Mouse (Mus musculus): Measurements from ENCODE around the gene Ptprs.
A peak's percentile ranks its signal among the peaks of the same experiment; 100 is the strongest.

Ptprs gene

GRCm38 (mm10) chr17:56418304-56418703 lies 58.0 kb downstream of the Ptprs start:
- DNase-seq: no peak

GRCm38 (mm10) chr17:56414785-56415184 lies 61.5 kb downstream of the Ptprs start:
- DNase-seq: no peak

GRCm38 (mm10) chr17:56413113-56413512 lies 63.2 kb downstream of the Ptprs start:
- DNase-seq: no peak

GRCm38 (mm10) chr17:56411437-56411836 lies 64.8 kb downstream of the Ptprs start:
- DNase-seq: no peak

DNA sequence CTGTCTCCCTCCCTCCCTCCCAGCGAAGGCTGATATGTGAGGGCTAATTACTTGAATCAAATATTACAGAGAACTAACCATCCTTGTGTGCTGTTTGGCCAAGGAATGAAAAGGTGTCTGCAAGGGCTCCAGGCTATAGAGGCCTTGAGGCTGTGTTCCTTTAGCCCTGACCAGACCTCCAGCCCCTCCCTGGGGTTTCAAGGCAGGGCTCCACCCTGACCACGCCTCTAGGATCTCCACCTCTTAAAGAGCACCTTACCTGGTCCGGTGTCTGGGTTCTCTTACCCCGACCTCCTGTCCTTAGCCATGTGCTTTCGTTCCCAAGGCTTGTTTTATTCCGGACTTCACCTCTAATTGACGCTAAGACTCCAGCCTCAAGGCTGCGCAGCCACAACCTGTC lies 66.5 kb downstream of the Ptprs start:
- no peak for DNase-seq

- DNase-seq: no peak
Measured at GRCm38 (mm10) chr17:56408965-56409625, 67.2 kb downstream of the Ptprs start.

DNA sequence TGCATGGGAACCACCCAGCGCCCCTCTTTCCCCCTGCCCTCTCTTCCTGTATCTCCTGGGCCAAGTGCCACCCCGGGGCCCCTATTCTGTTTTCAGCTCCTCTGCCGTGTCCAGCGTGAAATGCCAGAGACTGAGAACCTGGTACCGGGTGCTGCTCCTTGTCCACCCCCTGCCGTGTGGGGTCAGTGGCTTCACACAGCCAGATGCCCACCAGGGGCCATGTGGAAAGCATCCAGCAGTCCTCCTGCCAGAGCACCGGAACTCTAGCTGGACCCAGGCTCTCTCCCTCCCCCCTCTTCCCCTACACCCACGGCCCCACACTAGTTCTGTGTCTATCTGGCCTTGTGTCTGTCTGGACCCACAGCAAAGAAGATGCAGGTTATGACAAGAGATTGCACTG lies 68.9 kb downstream of the Ptprs start:
- DNase-seq: no peak

GRCm38 (mm10) chr17:56406878-56407277 lies 69.4 kb downstream of the Ptprs start:
- no peak for DNase-seq

DNA sequence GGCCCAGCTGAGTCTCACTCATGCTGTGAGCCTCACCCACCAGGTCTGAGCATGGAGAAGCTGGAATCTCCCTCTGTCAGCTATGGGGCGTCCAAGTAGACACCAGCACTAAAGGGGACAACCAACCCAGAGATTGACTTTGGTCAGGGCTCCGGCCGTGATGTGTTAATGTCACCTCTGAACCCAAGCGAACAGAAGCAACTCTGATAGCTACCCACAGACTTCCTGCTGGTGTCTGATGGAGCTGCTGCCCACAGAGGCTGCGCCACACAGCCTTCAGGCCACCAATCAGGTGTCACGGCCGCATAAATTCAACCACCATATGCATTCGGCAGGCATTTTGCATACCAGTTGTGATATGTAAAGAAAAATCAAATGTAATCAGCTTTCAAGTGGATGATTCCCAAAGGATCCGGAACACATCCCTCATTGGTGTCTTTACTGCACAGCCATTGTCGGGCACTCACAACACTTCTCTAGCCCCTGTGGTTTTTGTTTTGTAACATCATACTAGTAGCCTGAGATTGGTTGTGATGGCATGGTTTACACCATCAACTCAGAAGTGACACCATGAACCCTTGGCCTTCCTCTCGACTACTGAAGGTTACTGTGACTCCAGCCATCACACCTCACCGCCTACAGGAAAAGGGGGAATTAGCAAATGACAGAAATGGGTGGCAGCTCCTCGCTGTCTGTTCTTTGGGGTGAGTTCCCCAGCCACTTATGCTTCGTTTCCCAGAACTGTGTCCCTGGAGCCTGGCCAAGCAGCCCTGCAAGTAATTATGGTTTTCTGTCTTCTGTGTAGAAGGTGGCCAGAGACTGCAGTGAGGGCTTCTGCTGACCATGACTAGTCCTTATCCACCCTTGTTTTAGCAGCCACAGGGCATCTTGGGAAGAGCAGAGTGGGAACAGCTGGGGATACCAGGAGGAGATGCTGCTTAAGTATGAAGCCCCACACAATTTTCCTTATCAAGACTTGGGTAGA lies 70.1 kb downstream of the Ptprs start:
- DNase-seq: peak; percentile 54

- DNase-seq: no peak
Measured at GRCm38 (mm10) chr17:56405341-56405740, 70.9 kb downstream of the Ptprs start.

DNA sequence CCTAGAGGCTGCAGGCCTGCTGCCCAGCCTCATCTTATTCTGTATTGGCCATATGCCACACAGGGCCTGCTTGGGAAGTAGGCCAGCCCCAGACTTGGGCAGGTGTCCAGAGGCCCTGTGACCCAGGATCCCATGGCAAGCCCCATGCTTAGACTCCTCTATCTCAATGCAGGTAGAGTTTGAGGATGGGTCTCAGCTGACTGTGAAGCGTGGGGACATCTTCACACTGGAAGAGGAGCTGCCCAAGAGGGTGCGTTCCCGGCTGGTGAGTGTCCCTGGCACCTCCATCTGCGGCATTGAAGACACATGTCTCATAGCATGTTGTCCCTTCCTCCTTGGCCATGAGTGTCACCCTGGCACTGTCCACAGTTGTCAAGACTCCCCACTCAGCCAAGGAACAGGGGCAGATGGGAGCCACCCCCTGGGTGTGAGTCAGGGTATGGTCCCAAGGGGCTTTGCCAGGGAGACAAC lies 75.2 kb downstream of the Ptprs start:
- DNase-seq: no peak

DNA sequence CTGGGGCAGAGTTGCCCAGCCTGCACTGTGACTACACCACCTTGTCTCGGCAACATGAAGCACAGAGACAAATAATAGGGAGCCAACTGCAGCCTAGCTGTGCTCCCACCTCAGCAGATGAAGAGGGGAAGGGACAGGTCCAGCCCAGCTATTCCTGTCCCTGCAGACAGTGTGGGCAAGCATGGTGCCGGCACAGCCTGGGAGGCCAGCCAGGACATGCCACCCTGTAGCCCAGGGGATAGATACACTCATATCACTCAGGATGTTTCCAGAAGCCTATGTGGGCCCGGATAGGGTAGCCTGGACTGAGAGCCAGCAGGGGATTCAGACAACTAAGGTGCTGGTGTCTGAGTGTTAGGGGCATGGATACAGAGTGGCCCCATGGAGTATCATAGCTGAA lies 76.1 kb downstream of the Ptprs start:
- DNase-seq: no peak

DNA sequence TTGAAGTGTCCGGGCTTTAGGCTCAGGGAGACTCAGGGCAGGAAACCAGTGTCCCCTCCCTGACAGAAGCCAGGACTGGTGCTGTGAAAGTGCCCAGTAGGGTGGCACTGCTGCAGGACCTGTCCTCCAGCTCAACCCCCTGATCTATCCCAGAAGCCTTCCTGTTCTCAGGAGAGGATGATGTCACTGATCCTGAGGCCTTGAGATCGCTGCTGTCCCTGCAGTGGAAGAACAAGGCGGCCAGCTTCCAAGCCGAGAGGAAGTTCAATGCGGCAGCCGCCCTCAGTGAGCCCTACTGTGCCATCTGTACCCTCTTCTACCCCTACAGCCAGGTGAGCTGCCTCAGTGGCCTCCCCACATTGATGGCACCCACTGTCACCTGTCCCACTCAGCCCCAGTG lies 80.2 kb downstream of the Ptprs start:
- DNase-seq: no peak

GRCm38 (mm10) chr17:56393889-56394288 lies 82.4 kb downstream of the Ptprs start:
- no peak for DNase-seq

DNA sequence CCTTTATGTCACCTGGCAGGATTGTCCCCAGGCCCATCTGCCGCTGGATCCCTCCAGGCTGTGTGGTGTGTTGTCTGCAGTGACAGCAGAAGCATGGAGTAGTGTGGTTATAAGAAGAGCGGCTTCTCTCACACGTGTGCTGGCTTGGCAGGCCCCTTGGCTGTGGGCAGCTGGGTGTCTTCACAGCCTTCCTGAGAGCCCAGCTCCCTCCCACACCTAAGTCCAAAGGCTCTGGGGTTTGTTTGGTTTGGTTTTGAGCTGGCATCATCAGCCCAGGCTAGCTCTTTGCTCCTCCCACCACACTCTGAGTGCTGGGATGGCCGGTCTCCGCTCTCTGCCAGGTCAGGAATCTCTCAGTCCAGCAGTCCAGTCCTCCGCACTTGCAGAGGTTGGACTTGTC lies 83.0 kb downstream of the Ptprs start:
- DNase-seq: no peak

DNA sequence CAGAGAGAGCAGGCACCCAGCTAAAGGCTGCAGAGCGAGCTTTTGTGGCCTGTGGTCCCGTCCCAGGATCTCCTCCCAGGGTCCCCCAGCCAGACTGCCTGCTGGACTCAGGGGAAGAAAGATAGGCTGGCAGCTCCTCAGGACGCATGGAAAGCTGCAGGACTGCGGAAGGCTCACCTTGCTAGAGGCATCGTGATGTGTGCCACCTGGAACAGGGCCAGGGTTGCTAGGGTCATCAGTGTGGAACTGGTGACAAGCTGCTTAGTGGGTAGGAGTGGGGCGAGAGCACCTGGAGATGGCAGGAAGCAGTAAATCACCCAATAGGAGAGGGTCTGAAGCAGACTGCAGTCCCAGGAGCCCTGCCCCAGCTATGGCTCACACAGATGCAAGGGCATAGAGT lies 88.7 kb downstream of the Ptprs start:
- no peak for DNase-seq

GRCm38 (mm10) chr17:56384903-56385302 lies 91.4 kb downstream of the Ptprs start:
- DNase-seq: no peak

DNA sequence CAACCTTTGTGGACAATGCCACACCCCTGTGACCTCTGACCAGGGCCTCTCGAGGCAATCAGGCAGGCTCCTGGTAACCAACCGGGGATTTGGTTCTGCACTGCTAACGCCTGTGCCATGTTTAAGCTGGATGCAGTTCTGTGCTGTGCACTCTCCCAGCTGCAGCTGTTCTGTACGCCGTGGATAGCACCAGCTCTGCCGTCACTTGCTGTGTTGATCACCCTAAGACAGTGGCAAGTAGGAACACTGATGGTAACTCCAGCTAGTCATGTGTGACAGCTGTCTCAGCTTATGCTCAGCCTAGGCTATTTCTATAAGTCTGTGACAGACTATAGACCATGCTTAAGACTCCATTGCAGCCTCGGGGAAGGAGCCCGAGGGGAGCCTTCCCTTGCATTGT lies 93.3 kb downstream of the Ptprs start:
- no peak for DNase-seq

DNA sequence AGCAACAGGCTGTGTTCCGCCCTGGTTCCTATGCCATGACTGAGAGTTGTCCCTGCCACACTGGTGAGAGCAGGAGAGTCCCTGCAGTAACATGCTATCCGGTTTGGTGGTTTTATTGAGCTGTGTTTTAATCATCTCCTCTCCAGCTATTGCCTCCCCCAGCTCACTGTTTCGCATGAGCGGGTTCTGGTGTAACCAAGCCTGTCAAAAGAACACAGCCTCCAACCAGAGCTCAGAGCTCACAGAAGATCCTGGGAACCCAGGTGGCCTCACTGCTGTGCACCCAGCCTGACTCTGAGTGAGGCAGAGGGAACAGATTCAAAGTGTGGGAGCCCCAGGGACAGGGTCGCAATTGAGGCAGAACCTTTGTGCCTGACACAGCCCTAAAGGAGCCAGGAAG lies 95.1 kb downstream of the Ptprs start:
- DNase-seq: no peak

DNA sequence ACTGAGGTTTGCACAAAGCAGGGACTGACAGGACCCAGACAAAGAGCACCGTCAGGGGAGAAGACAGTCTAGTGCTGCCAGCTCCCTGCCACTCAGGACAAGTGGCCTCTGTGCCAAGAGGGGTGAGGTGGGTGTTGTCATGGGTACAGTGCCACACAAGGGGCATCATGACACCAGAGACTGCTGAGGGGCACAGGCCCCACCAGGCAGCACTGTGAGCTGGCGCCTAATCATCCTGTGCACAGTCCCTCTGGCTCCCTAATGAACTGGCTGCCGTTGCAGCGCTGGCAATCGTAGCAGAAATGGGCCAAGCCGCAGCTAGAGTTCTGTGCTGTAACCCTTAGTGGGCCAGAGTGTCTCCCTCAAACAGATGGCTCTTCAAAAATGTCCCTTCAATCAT lies 96.0 kb downstream of the Ptprs start:
- no peak for DNase-seq

DNA sequence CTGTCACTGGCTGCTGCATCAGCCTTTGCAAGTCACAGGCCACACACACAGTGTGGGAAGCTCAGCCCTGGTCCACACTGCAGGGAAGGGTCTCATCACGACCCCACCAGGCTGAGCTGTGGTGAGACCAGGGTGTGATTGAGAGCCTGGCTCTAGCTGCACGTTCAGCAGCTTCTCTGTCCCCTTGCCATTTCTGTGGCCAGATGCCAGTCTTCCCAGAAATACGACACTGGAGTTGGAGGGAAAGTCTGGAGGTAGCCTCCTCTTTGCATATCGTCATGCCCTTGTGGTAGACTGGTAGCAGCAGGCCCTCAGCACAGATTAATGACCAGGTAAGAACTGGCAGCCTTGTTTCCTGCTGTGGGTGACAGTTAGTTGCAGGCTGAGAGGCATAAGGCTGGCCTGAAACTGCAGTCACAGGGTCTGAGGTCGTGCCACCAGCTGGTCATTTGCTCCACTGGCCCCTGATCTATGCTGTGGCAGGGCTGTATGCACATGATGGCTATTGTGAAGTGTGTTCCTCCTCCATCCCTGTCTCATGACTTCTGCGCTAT lies 96.9 kb downstream of the Ptprs start:
- no peak for DNase-seq

DNA sequence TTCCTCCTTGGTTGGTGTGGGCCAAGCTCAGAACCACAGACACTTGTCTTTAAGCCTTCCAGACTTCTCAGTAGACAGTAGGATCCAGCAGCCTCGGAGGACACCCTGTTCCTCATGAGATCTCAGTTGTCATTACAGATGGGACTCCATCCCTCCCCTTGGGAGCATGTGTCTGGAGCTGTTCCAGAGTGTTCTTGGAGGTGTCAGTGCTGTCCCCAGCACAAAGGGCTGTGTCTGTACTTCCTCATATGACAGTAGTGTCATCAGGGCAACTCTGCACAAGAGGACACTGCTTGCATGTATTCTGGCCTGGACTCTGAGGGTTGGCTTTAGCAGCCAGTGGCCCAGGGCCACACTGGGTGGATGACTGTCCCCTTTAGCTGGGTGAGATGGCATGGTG lies 101.4 kb downstream of the Ptprs start:
- DNase-seq: no peak

GRCm38 (mm10) chr17:56373136-56374034 lies 102.9 kb downstream of the Ptprs start:
- no peak for DNase-seq
